Mouse (Mus musculus) cerebellum, adult 18-20 months (tissue): ENCODE data around the gene Ifi214.
"Not testable (repeated sequence)": the region's sequence is repeated elsewhere in the genome, so short reads cannot be mapped to it uniquely, and the experiment has no call there.

Experiments used
- DNase-seq, 2 experiments: peaks; one replicate each; pipeline ENCODE4 v3.0.0; 2021

The Ifi214 gene

GRCm38 (mm10) chr1:173535791-173536190 is at the start of gene Ifi214:
TSS of gene Ifi214 (minus strand) at chr1:173535957.
- DNase-seq = not testable (repeated sequence)

GRCm38 (mm10) chr1:173579921-173580585 is 44.3 kb upstream of the Ifi214 start:
- no peak for DNase-seq

GRCm38 (mm10) chr1:173579079-173579478 is 43.3 kb upstream of the Ifi214 start:
- no peak for DNase-seq

GRCm38 (mm10) chr1:173550491-173551050 is 14.8 kb upstream of the Ifi214 start:
- DNase-seq = not testable (repeated sequence)

- not testable (repeated sequence) for DNase-seq
These were observed 13.0 kb upstream of the Ifi214 start for GRCm38 (mm10) chr1:173548798-173549197.

- no peak for DNase-seq
These were observed 14.3 kb downstream of the Ifi214 start for GRCm38 (mm10) chr1:173521452-173521851.

- not testable (repeated sequence) for DNase-seq
These were observed 25.2 kb downstream of the Ifi214 start for GRCm38 (mm10) chr1:173510595-173510994.

- DNase-seq = not testable (repeated sequence)
These were observed 44.3 kb downstream of the Ifi214 start for GRCm38 (mm10) chr1:173491483-173491882.

GRCm38 (mm10) chr1:173490812-173491480 is 44.8 kb downstream of the Ifi214 start, which contains the start of gene Ifi206:
TSS of gene Ifi206 (minus strand) at chr1:173491041.
- DNase-seq = not testable (repeated sequence)

GRCm38 (mm10) chr1:173481182-173481574 is 54.6 kb downstream of the Ifi214 start:
- not testable (repeated sequence) for DNase-seq

GRCm38 (mm10) chr1:173480399-173481181 is 55.2 kb downstream of the Ifi214 start:
- not testable (repeated sequence) for DNase-seq
